Mouse (Mus musculus) intestine, postnatal 0 days (tissue): ENCODE results near the gene D630036H23Rik. TPM values are rescaled to one million over a fixed set of nuclear protein-coding genes. Genes with fewer than 3 reads are reported as not detected.
"Not testable (repeated sequence)": the region's sequence is repeated elsewhere in the genome, so short reads cannot be mapped to it uniquely, and the experiment has no call there.

ENCODE experiments used
- ATAC-seq: fragments of 200-750 bp; cut with Nextera tagmentation; 2 replicates; pipeline ENCODE4 v1.8.0; 2017; ENCODE audit warnings: mild to moderate bottlenecking, moderate TSS enrichment, moderate library complexity
- H3K27ac ChIP-seq: fragments of 300-500 bp; sonication (generic); 2 replicates; pipeline ENCODE4 v1.5.1; 2014; ENCODE audit warnings: mild to moderate bottlenecking, low read depth, low read length, moderate library complexity
- H3K27me3 ChIP-seq: fragments of 300-500 bp; sonication (generic); replicated peaks from 2 replicates; pipeline ENCODE4 v1.6.1; 2014; ENCODE audit warnings: low read length, mixed read lengths; ENCODE audit not compliant: control insufficient read depth, insufficient read depth
- H3K36me3 ChIP-seq: fragments of 300-500 bp; sonication (generic); 2 replicates; pipeline ENCODE4 v1.6.1; 2014; ENCODE audit warnings: mild to moderate bottlenecking, moderate library complexity; ENCODE audit not compliant: control insufficient read depth, insufficient read depth
- H3K4me1 ChIP-seq: fragments of 300-500 bp; sonication (generic); replicated peaks from 2 replicates; pipeline ENCODE4 v1.6.1; 2014; ENCODE audit warnings: antibody characterized with exemption, low read length, mixed read lengths; ENCODE audit not compliant: control insufficient read depth, insufficient read depth
- H3K4me2 ChIP-seq: fragments of 300-500 bp; sonication (generic); replicated peaks from 2 replicates; pipeline ENCODE4 v1.6.1; 2014; ENCODE audit warnings: low read depth, mild to moderate bottlenecking, moderate library complexity
- H3K4me3 ChIP-seq: fragments of 300-500 bp; sonication (generic); 2 replicates; pipeline ENCODE4 v1.5.1; 2014; ENCODE audit warnings: low read depth, low read length
- H3K9ac ChIP-seq: fragments of 300-500 bp; sonication (generic); 2 replicates; pipeline ENCODE4 v1.6.1; 2014; ENCODE audit warnings: mild to moderate bottlenecking, low read depth, low read length
- H3K9me3 ChIP-seq: fragments of 300-500 bp; sonication (generic); 2 replicates; pipeline ENCODE4 v1.6.1; 2016; ENCODE audit warnings: mixed run types; ENCODE audit not compliant: control insufficient read depth
- CTCF ChIP-seq: sonication (generic); IDR thresholded peaks from 2 replicates; pipeline ENCODE4 v1.5.1; 2016; ENCODE audit warnings: low read depth, mild to moderate bottlenecking, control low read depth, antibody characterized with exemption, moderate library complexity
- WGBS: fragments of 180-500 bp; shearing (Covaris S2); extraction: QIAGEN DNeasy Blood & Tissue Kit; methylation state at CpG from one replicate; pipeline ENCODE4 v1.1.7; 2014; 5-methylcytosine and 5-hydroxymethylcytosine counted together
- polyA plus RNA-seq: library from polyadenylated mRNA; unstranded; fragments of >200 nt; fragmentation: Nextera tagmentation; extraction: Ambion mirVana; gene quantifications from 2 replicates; pipeline ENCODE4 v1.2.1, GENCODE M21; 2015

The D630036H23Rik gene
- polyA plus RNA-seq, 1 experiment from 2014 or later = 2.2 TPM

GRCm38 (mm10) chr12:36385386-36385785 lies 3.4 kb upstream of the D630036H23Rik start:
- Histone ChIP-seq H3K27me3 (no peaks in the 10 kb centered on the region), H3K36me3 (no peaks in the 10 kb centered on the region), H3K27ac (no peak overlapping the region), H3K4me3 (no peak overlapping the region), H3K9me3 (no peaks in the 10 kb centered on the region), H3K4me2 (no peak overlapping the region), H3K4me1 (0 out of 2 replicates have a peak, but pooled peaks cover 7% of the 10 kb centered on the region), H3K9ac (no peak overlapping the region)
- TF ChIP-seq CTCF = no peak
- no peak for ATAC-seq
- 55% methylated on average over 6 of the region's 6 CpGs for WGBS

GRCm38 (mm10) chr12:36380806-36381205 lies 1.2 kb downstream of the D630036H23Rik start:
- Histone ChIP-seq H3K27me3 (no peaks in the 10 kb centered on the region), H3K4me2 (peak overlapping the region; percentile 71), H3K4me1 (0 out of 2 replicates have a peak, but pooled peaks cover 7% of the 10 kb centered on the region), H3K9me3 (no peaks in the 10 kb centered on the region), H3K36me3 (no peaks in the 10 kb centered on the region), H3K27ac (no peak overlapping the region), H3K4me3 (peak overlapping the region; percentile 59), H3K9ac (no peak overlapping the region)
- no peak for ATAC-seq
- 47% methylated on average over 5 of the region's 5 CpGs for WGBS
- no peak for TF ChIP-seq CTCF

- H3K4me2 ChIP-seq = no peak overlapping the region; the same call in 1 of the 2 replicates
- WGBS = 53% methylated on average over 3 of the region's 3 CpGs
- TF ChIP-seq CTCF = no peak
- H3K27ac ChIP-seq = no peak overlapping the region
- H3K9me3 ChIP-seq = no peaks in the 10 kb centered on the region
- no peaks in the 10 kb centered on the region for H3K36me3 ChIP-seq
- H3K9ac ChIP-seq = no peak overlapping the region
- H3K4me3 ChIP-seq = no peak overlapping the region
- no peaks in the 10 kb centered on the region for H3K27me3 ChIP-seq
- 0 out of 2 replicates have a peak, but pooled peaks cover 7% of the 10 kb centered on the region for H3K4me1 ChIP-seq
- no peak for ATAC-seq
Observed at GRCm38 (mm10) chr12:36380254-36380653, 1.7 kb downstream of the D630036H23Rik start.

- not testable (repeated sequence) for H3K4me2 ChIP-seq, H3K9me3 ChIP-seq, ATAC-seq, H3K4me3 ChIP-seq, H3K4me1 ChIP-seq, H3K36me3 ChIP-seq, H3K9ac ChIP-seq, H3K27ac ChIP-seq, H3K27me3 ChIP-seq
- WGBS = 65% methylated on average over 3 of the region's 4 CpGs
Observed at GRCm38 (mm10) chr12:36376391-36376790, 5.6 kb downstream of the D630036H23Rik start.

GRCm38 (mm10) chr12:36373237-36373998 lies 8.6 kb downstream of the D630036H23Rik start:
- Histone ChIP-seq H3K27me3 (no peaks in the 10 kb centered on the region), H3K4me3 (no peak overlapping the region), H3K4me1 (no peaks in the 10 kb centered on the region), H3K36me3 (no peaks in the 10 kb centered on the region), H3K27ac (no peak overlapping the region), H3K9ac (no peak overlapping the region), H3K4me2 (no peak overlapping the region), H3K9me3 (no peaks in the 10 kb centered on the region)
- WGBS = 49% methylated on average over 4 of the region's 4 CpGs
- peak; percentile 71 for TF ChIP-seq CTCF
- ATAC-seq = no peak

GRCm38 (mm10) chr12:36364013-36364412 lies 18.0 kb downstream of the D630036H23Rik start:
- H3K27ac ChIP-seq = no peak overlapping the region
- no peak for TF ChIP-seq CTCF
- no peak overlapping the region for H3K9ac ChIP-seq
- no peaks in the 10 kb centered on the region for H3K36me3 ChIP-seq
- no peak overlapping the region for H3K4me2 ChIP-seq
- ATAC-seq = no peak
- H3K9me3 ChIP-seq = no peaks in the 10 kb centered on the region
- H3K4me3 ChIP-seq = no peak overlapping the region
- no peaks in the 10 kb centered on the region for H3K4me1 ChIP-seq
- no peaks in the 10 kb centered on the region for H3K27me3 ChIP-seq
- WGBS = 68% methylated on average over 4 of the region's 4 CpGs
